Mouse (Mus musculus): ENCODE results near the gene Rnf126.

GRCm38 (mm10) chr10:79733847-79734246, 32.9 kb downstream of the Rnf126 start:
- no peak for TF ChIP-seq CTCF (IDR thresholded peaks at IDR 0.05; ENCODE audit: insufficient read depth, low read depth, low read length)
- no peak for TF ChIP-seq POLR2A (IDR thresholded peaks at IDR 0.05; ENCODE audit: insufficient read depth, low read depth, low read length)
